Mouse (Mus musculus) midbrain, embryonic 16.5 days (tissue): ENCODE data around the gene Plekha7. TPM values are rescaled to one million over a fixed set of nuclear protein-coding genes. Genes with fewer than 3 reads are reported as not detected.

Source experiments
- ATAC-seq: fragments of 200-750 bp; cut with Nextera tagmentation; 2 replicates; pipeline ENCODE4 v1.8.0; 2017; ENCODE audit warnings: moderate TSS enrichment
- H3K27ac ChIP-seq: fragments of 300-500 bp; sonication (generic); 2 replicates; pipeline ENCODE4 v1.5.1; 2014; ENCODE audit warnings: mild to moderate bottlenecking, low read length, mixed read lengths
- H3K27me3 ChIP-seq: fragments of 300-500 bp; sonication (generic); 2 replicates; pipeline ENCODE4 v1.6.1; 2014; ENCODE audit warnings: low read depth, low read length, mixed read lengths; ENCODE audit not compliant: control insufficient read depth, insufficient read depth
- H3K36me3 ChIP-seq: fragments of 300-500 bp; sonication (generic); 2 replicates; pipeline ENCODE4 v1.6.1; 2014; ENCODE audit warnings: mild to moderate bottlenecking, low read length, moderate library complexity, mixed read lengths; ENCODE audit not compliant: control insufficient read depth, insufficient read depth
- H3K4me1 ChIP-seq: fragments of 300-500 bp; sonication (generic); 2 replicates; pipeline ENCODE4 v1.6.1; 2014; ENCODE audit warnings: mild to moderate bottlenecking, low read length, mixed read lengths; ENCODE audit not compliant: control insufficient read depth, insufficient read depth
- H3K4me2 ChIP-seq: fragments of 300-500 bp; sonication (generic); 2 replicates; pipeline ENCODE4 v1.6.1; 2014; ENCODE audit warnings: mild to moderate bottlenecking, low read length, mixed read lengths
- H3K4me3 ChIP-seq: fragments of 300-500 bp; sonication (generic); 2 replicates; pipeline ENCODE4 v1.5.1; 2014; ENCODE audit warnings: low read depth, mild to moderate bottlenecking, low read length, moderate library complexity, mixed read lengths
- H3K9ac ChIP-seq: fragments of 300-500 bp; sonication (generic); 2 replicates; pipeline ENCODE4 v1.6.1; 2014; ENCODE audit warnings: low read depth, low read length, mixed read lengths
- H3K9me3 ChIP-seq: fragments of 300-500 bp; sonication (generic); replicated peaks from 2 replicates; pipeline ENCODE4 v1.6.1; 2014; ENCODE audit warnings: mild to moderate bottlenecking, low read length, mixed read lengths; ENCODE audit not compliant: control insufficient read depth, poor library complexity, severe bottlenecking
- WGBS: fragments of 180-500 bp; shearing (Covaris S2); extraction: QIAGEN DNeasy Blood & Tissue Kit; methylation state at CpG from one replicate; pipeline ENCODE4 v1.1.7; 2014; 5-methylcytosine and 5-hydroxymethylcytosine counted together
- polyA plus RNA-seq: library from polyadenylated mRNA; unstranded; fragments of >200 nt; fragmentation: Nextera tagmentation; extraction: Ambion mirVana; gene quantifications from 2 replicates; pipeline ENCODE4 v1.2.1, GENCODE M21; 2015

Gene Plekha7
- 10.1 and 12.8 TPM in 2 replicates for polyA plus RNA-seq

- H3K36me3 ChIP-seq, result no peaks in the 10 kb centered on the region
- no peak within 1 kb of the TSS; the same call in 1 of the 2 replicates for H3K27ac ChIP-seq
- peaks cover 5% of the 10 kb centered on the region for H3K27me3 ChIP-seq
- ATAC-seq, result peak; percentile 66
- peak within 1 kb of the TSS; percentile 51 for H3K4me3 ChIP-seq
- H3K9ac ChIP-seq, result peak within 1 kb of the TSS; percentile 54
- peak within 1 kb of the TSS; percentile 86 for H3K4me2 ChIP-seq
- H3K4me1 ChIP-seq, result peaks cover 17% of the 10 kb centered on the region
- no peaks in the 10 kb centered on the region for H3K9me3 ChIP-seq
- WGBS, result under 1% methylated on average over 54 of the region's 65 CpGs
These were observed at the start of gene Plekha7 for GRCm38 (mm10) chr7:116307871-116308631. Plekha7 (minus strand) TSS chr7:116308376.

DNA sequence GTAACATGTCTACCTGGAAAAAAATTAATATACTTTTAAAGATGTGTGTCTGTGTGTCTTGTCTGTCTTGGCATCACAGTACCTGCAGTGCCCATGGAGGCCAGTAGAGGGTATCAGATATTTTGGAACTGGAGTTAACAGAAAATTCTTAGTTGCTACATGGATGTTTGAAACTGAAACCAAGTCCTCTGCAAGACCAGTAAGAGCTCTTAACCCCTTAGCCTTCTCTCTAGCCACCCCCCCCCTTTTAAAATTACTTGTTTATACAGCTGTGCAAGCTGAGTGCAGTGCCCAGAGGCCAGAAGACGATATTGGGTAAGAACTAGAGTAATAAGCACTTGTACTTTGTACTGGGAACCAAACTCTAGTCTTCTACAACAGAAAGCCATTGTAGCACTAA lies 28.1 kb upstream of the Plekha7 start:
- no peak overlapping the region for H3K9ac ChIP-seq
- H3K9me3 ChIP-seq, result no peaks in the 10 kb centered on the region
- H3K4me3 ChIP-seq, result no peak overlapping the region
- no peaks in the 10 kb centered on the region for H3K27me3 ChIP-seq
- H3K4me1 ChIP-seq, result peaks cover 12% of the 10 kb centered on the region
- no peak overlapping the region for H3K27ac ChIP-seq
- ATAC-seq, result no peak
- no peak overlapping the region for H3K4me2 ChIP-seq
- WGBS, result 80% methylated on average over 1 of the region's 1 CpGs
- H3K36me3 ChIP-seq, result peaks cover 10% of the 10 kb centered on the region

DNA sequence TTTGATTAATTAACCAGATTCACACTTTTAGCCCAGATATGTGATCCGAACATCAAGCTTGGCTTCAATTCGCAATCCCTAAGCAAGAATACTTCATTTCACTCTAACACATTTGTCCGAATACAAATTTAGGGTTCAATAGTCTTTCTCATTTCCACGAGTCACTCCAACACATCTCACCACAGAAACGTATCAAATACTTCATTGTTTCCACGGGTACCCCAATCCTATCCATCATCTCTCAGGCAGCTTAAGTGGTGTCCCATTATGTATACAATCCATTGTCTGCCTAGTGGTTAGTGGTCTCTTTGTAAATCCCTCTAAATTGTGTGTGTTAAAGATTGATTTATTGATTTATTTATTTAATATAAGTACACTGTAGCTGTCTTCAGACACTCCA lies 27.0 kb upstream of the Plekha7 start:
- peaks cover 17% of the 10 kb centered on the region for H3K36me3 ChIP-seq
- peak overlapping the region; percentile 70 for H3K4me2 ChIP-seq
- H3K27me3 ChIP-seq, result no peaks in the 10 kb centered on the region
- no peak for ATAC-seq
- no peak overlapping the region for H3K27ac ChIP-seq
- H3K9me3 ChIP-seq, result no peaks in the 10 kb centered on the region
- H3K4me3 ChIP-seq, result no peak overlapping the region
- no peak overlapping the region for H3K9ac ChIP-seq
- H3K4me1 ChIP-seq, result peaks cover 12% of the 10 kb centered on the region
- 86% methylated on average over 6 of the region's 6 CpGs for WGBS

GRCm38 (mm10) chr7:116334669-116335038 lies 26.5 kb upstream of the Plekha7 start:
- peak overlapping the region; percentile 83 for H3K9ac ChIP-seq
- peak overlapping the region; percentile 71 for H3K4me3 ChIP-seq
- no peak overlapping the region for H3K27ac ChIP-seq
- 26% methylated on average over 8 of the region's 8 CpGs for WGBS
- H3K27me3 ChIP-seq, result no peaks in the 10 kb centered on the region
- H3K9me3 ChIP-seq, result no peaks in the 10 kb centered on the region
- H3K36me3 ChIP-seq, result peaks cover 18% of the 10 kb centered on the region
- no peak for ATAC-seq
- H3K4me1 ChIP-seq, result peaks cover 12% of the 10 kb centered on the region
- H3K4me2 ChIP-seq, result peak overlapping the region; percentile 70

GRCm38 (mm10) chr7:116333713-116334668 lies 25.8 kb upstream of the Plekha7 start, which contains the start of gene Rps13:
Rps13 (minus strand) TSS chr7:116334195.
- peaks cover 12% of the 10 kb centered on the region for H3K4me1 ChIP-seq
- H3K9me3 ChIP-seq, result no peaks in the 10 kb centered on the region
- H3K27me3 ChIP-seq, result no peaks in the 10 kb centered on the region
- H3K36me3 ChIP-seq, result peaks cover 19% of the 10 kb centered on the region
- peak; percentile 100 for ATAC-seq
- WGBS, result under 1% methylated on average over 76 of the region's 78 CpGs
- H3K27ac ChIP-seq, result peak within 1 kb of the TSS; percentile 81
- peak within 1 kb of the TSS; percentile 77 for H3K4me2 ChIP-seq
- peak within 1 kb of the TSS; percentile 71 for H3K4me3 ChIP-seq
- H3K9ac ChIP-seq, result peak within 1 kb of the TSS; percentile 83

DNA sequence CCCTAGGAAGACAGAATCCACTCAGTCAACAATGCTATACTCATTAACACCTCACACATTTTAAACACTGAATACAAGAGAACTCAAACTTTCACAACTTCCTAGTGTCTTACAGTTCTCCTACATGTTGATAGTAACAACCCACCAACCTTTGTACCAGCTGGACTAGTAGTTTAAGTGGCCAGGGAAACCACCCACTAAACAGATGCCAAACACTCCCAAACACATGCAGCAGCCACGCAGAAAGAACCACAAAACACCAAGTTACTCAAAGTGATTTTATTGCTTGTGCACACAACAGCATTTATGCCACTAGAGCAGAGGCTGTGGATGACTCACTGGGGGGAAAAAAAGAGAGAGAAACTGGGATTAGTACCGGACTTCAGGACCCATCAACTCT lies 23.1 kb upstream of the Plekha7 start:
- Histone ChIP-seq H3K4me2 (no peak overlapping the region), H3K4me3 (no peak overlapping the region), H3K27ac (no peak overlapping the region), H3K27me3 (no peaks in the 10 kb centered on the region), H3K9ac (no peak overlapping the region), H3K4me1 (peaks cover 12% of the 10 kb centered on the region), H3K36me3 (peaks cover 19% of the 10 kb centered on the region), H3K9me3 (no peaks in the 10 kb centered on the region)
- 97% methylated on average over 2 of the region's 2 CpGs for WGBS
- ATAC-seq, result no peak

- Histone ChIP-seq H3K9ac (no peak overlapping the region), H3K36me3 (peaks cover 19% of the 10 kb centered on the region), H3K27me3 (no peaks in the 10 kb centered on the region), H3K9me3 (no peaks in the 10 kb centered on the region), H3K27ac (no peak overlapping the region), H3K4me2 (no peak overlapping the region), H3K4me1 (peaks cover 9% of the 10 kb centered on the region), H3K4me3 (no peak overlapping the region)
- WGBS, result 94% methylated on average over 4 of the region's 4 CpGs
- no peak for ATAC-seq
These were observed 21.7 kb upstream of the Plekha7 start for GRCm38 (mm10) chr7:116329858-116330257.

- H3K4me3 ChIP-seq, result no peak overlapping the region
- peaks cover 19% of the 10 kb centered on the region for H3K36me3 ChIP-seq
- ATAC-seq, result no peak
- no peaks in the 10 kb centered on the region for H3K9me3 ChIP-seq
- no peaks in the 10 kb centered on the region for H3K27me3 ChIP-seq
- no peak overlapping the region for H3K4me2 ChIP-seq
- H3K4me1 ChIP-seq, result peaks cover 7% of the 10 kb centered on the region
- H3K27ac ChIP-seq, result no peak overlapping the region
- no peak overlapping the region for H3K9ac ChIP-seq
- 74% methylated on average over 7 of the region's 7 CpGs for WGBS
These were observed 20.6 kb upstream of the Plekha7 start for GRCm38 (mm10) chr7:116328777-116329176.
